Mouse (Mus musculus): ENCODE data around the gene Simc1.
"Not testable (repeated sequence)": the region's sequence is repeated elsewhere in the genome, so short reads cannot be mapped to it uniquely, and the experiment has no call there.

Gene Simc1

GRCm38 (mm10) chr13:54503604-54504521, at the start of gene Simc1:
TSS of gene Simc1 (plus strand) at chr13:54503779.
- DNase-seq (ENCODE audit: low read depth, low spot score): peak; percentile 80

GRCm38 (mm10) chr13:54457062-54457461, 46.5 kb upstream of the Simc1 start:
- DNase-seq (ENCODE audit: low read depth, low spot score): peak; percentile 37

GRCm38 (mm10) chr13:54459282-54459681, 44.3 kb upstream of the Simc1 start:
- DNase-seq (ENCODE audit: low read depth, low spot score): no peak

- peak; percentile 91 for DNase-seq (ENCODE audit: low read depth, low spot score)
These were observed 35.2 kb upstream of the Simc1 start, which contains the start of gene Thoc3 for GRCm38 (mm10) chr13:54468098-54469011. TSS of gene Thoc3 (minus strand) at chr13:54468849.

- DNase-seq (ENCODE audit: low read depth, low spot score): no peak
These were observed 34.6 kb upstream of the Simc1 start for GRCm38 (mm10) chr13:54469012-54469354.

- DNase-seq (ENCODE audit: low read depth, low spot score): no peak
These were observed 31.6 kb upstream of the Simc1 start for GRCm38 (mm10) chr13:54471967-54472366.

- no peak for DNase-seq (ENCODE audit: low read depth, low spot score)
These were observed 28.6 kb upstream of the Simc1 start for GRCm38 (mm10) chr13:54474996-54475395.

- DNase-seq (ENCODE audit: low read depth, low spot score): no peak
These were observed 27.9 kb upstream of the Simc1 start for GRCm38 (mm10) chr13:54475702-54476101.

- no peak for DNase-seq (ENCODE audit: low read depth, low spot score)
These were observed 24.3 kb upstream of the Simc1 start for GRCm38 (mm10) chr13:54479286-54479685.

GRCm38 (mm10) chr13:54481498-54481897, 22.1 kb upstream of the Simc1 start:
- no peak for DNase-seq (ENCODE audit: low read depth, low spot score)

GRCm38 (mm10) chr13:54490411-54490810, 13.2 kb upstream of the Simc1 start:
- no peak for DNase-seq (ENCODE audit: low read depth, low spot score)

GRCm38 (mm10) chr13:54491381-54491780, 12.2 kb upstream of the Simc1 start:
- no peak for DNase-seq (ENCODE audit: low read depth, low spot score)

GRCm38 (mm10) chr13:54499551-54499950, 4.0 kb upstream of the Simc1 start:
- not testable (repeated sequence) for DNase-seq (ENCODE audit: low read depth, low spot score)

- DNase-seq (ENCODE audit: low read depth, low spot score): peak; percentile 37
These were observed 2.2 kb upstream of the Simc1 start for GRCm38 (mm10) chr13:54501352-54501751.

GRCm38 (mm10) chr13:54501957-54502690, 1.5 kb upstream of the Simc1 start:
- peak; percentile 14 for DNase-seq (ENCODE audit: low read depth, low spot score)

GRCm38 (mm10) chr13:54503278-54503603, 338 bp upstream of the Simc1 start:
- DNase-seq (ENCODE audit: low read depth, low spot score): no peak

GRCm38 (mm10) chr13:54504611-54505260, 1.2 kb downstream of the Simc1 start:
- DNase-seq (ENCODE audit: low read depth, low spot score): peak; percentile 6

GRCm38 (mm10) chr13:54505920-54506319, 2.3 kb downstream of the Simc1 start:
- no peak for DNase-seq (ENCODE audit: low read depth, low spot score)

- peak; percentile 55 for DNase-seq (ENCODE audit: low read depth, low spot score)
These were observed 16.6 kb downstream of the Simc1 start for GRCm38 (mm10) chr13:54520221-54520620.

- DNase-seq (ENCODE audit: low read depth, low spot score): no peak
These were observed 17.6 kb downstream of the Simc1 start for GRCm38 (mm10) chr13:54521181-54521580.

- no peak for DNase-seq (ENCODE audit: low read depth, low spot score)
These were observed 23.6 kb downstream of the Simc1 start for GRCm38 (mm10) chr13:54527140-54527539.

Data from CD4-positive helper T cell, adult 2 months (primary cell).